Mouse (Mus musculus) CD4-positive, CD25-positive, alpha-beta regulatory T cell, adult 4 months (primary cell): ENCODE data around the gene Olfr603. TPM values are rescaled to one million over a fixed set of nuclear protein-coding genes. Genes with fewer than 3 reads are reported as not detected.
"Not testable (repeated sequence)": the region's sequence is repeated elsewhere in the genome, so short reads cannot be mapped to it uniquely, and the experiment has no call there.

Source experiments
- ATAC-seq: one replicate; pipeline ENCODE4 v1.8.0; 2017
- polyA plus RNA-seq, 2 experiments: library from polyadenylated mRNA; unstranded; fragments of 100-300 nt; shearing (Covaris generic); gene quantifications; one replicate each; pipeline ENCODE4 v1.2.1; 2017

Olfr603 gene
- under 1 TPM in 1 of 2 experiments, not detected in 1; 0.67 TPM for polyA plus RNA-seq

- no peak for ATAC-seq
These were observed at the start of gene Olfr603 for GRCm38 (mm10) chr7:103386077-103386476. Gene Olfr603 (minus strand): TSS chr7:103386177.

- not testable (repeated sequence) for ATAC-seq
These were observed 28.8 kb upstream of the Olfr603 start, which contains the start of gene Usp17lc for GRCm38 (mm10) chr7:103414772-103415171. Gene Usp17lc (plus strand): TSS chr7:103415072.

DNA sequence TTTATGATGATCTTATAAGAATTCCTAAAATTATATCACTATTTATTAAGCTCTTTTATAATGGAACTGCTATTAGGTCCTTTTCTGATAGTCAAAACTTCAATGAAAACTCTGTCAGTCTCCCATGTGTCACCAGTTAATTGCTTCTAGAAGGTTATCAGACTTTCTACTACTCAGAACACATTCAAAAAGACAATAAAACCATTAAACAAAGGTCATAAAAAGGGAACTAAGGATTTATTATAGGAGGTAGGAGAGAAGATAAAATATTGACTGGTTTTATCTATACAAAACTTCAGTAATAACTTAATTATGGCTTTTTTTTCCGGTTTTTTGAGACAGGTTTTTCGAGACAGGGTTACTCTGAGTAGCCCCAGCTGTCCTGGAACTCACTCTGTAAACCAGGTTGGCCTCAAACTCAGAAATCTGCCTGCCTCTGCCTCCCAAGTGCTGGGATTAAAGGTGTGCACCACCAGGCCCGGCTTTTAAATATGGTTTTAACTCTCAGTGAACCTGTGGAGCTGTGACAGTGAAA is 20.6 kb upstream of the Olfr603 start:
- ATAC-seq, result not testable (repeated sequence)

GRCm38 (mm10) chr7:103398981-103399380 is 13.0 kb upstream of the Olfr603 start:
- no peak for ATAC-seq

DNA sequence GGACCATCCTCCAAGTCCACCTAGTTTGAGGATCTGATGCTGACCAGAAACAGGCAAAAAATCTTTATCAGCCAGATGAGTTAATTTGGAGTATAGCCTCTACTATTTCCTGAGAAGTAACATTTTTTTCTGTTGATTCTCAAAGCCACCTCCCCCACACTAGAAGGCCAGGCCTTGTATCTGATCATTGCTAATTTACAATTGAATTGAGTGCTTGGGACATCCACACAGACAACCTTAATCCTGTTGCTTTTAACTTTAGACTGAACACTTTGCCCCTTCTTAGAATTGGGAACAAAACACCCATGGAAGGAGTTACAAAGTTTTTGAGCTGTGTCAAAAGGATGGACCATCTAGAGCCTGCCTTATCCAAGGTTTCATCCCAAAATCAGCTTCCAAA is 11.8 kb upstream of the Olfr603 start:
- no peak for ATAC-seq

DNA sequence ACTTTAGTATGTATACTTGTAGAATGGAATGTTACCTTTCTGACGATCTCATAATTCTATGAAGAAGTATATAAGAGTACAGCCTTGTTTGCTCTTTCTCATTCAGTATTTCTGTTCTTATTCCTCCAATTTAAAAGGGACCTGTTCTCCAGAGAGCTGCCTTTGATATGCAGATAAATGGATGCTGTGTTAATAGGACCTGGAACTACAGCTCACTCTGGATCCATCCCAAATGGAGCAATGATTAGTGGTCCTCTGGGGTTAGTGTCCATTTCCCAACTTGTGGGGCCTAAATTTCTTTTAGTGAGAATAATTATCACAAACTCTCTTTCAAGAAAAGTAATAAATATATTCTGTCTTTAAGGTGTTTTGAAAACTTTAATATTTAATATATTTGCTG is 23.4 kb downstream of the Olfr603 start, which contains the start of gene Olfr601:
Gene Olfr601 (minus strand): TSS at position 101 of the 400 bp plus-strand sequence.
- ATAC-seq, result no peak

- ATAC-seq, result no peak
These were observed 36.4 kb downstream of the Olfr603 start, which contains the start of gene Olfr600 for GRCm38 (mm10) chr7:103349569-103349968. Gene Olfr600 (minus strand): TSS chr7:103349669.

DNA sequence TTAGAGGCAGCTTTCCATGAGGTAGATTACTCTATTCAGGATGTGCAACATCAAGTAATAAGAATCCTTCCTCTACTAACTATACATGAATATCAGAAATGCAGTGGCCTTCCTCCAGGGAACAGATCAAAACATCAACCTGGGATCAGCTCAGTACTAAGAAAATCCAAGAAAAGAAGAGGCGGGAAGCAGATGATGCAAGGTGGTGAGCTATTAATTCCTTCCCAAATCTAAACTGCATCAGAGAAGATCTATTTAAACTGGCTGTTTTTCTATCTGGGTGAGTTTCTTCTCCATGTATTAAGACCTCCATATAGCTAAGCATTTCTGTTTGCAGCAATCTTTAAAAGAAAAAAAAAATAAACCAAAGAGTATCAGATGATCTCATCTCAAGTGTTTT is 50.4 kb downstream of the Olfr603 start, which contains the start of gene Olfr599:
Gene Olfr599 (plus strand): TSS at position 301 of the 400 bp plus-strand sequence.
- ATAC-seq, result no peak

Other genes with a start within 250 kb of the Olfr603 start
- not detected for gene Olfr588-ps1, start 245.3 kb downstream of the Olfr603 start, polyA plus RNA-seq
- gene Olfr589, start 229.8 kb downstream of the Olfr603 start, polyA plus RNA-seq, result not detected
- gene Olfr591, start 207.8 kb downstream of the Olfr603 start, polyA plus RNA-seq, result not detected
- gene Olfr592, start 201.4 kb downstream of the Olfr603 start, polyA plus RNA-seq, result not detected
- gene Olfr593, start 174.3 kb downstream of the Olfr603 start, polyA plus RNA-seq, result not detected
- gene Olfr594, start 169.2 kb downstream of the Olfr603 start, polyA plus RNA-seq, result not detected
- not detected for gene Usp17ld, start 133.7 kb downstream of the Olfr603 start, polyA plus RNA-seq
- not detected for gene Olfr596, start 80.5 kb downstream of the Olfr603 start, polyA plus RNA-seq
- not detected for gene Olfr597, start 69.9 kb downstream of the Olfr603 start, polyA plus RNA-seq
- gene Olfr598, start 62.6 kb downstream of the Olfr603 start, polyA plus RNA-seq, result not detected
- gene Olfr599, start 50.3 kb downstream of the Olfr603 start, polyA plus RNA-seq, result not detected
- gene Olfr600, start 36.5 kb downstream of the Olfr603 start, polyA plus RNA-seq, result not detected
- gene Olfr601, start 23.5 kb downstream of the Olfr603 start, polyA plus RNA-seq, result under 1 TPM in 1 of 2 experiments, not detected in 1; 0.19 TPM
- gene Usp17lc, start 28.9 kb upstream of the Olfr603 start, polyA plus RNA-seq, result not detected
- not detected for gene Olfr605, start 59.3 kb upstream of the Olfr603 start, polyA plus RNA-seq
- gene Olfr606, start 62.9 kb upstream of the Olfr603 start, polyA plus RNA-seq, result not detected
- gene Olfr607, start 78.0 kb upstream of the Olfr603 start, polyA plus RNA-seq, result under 1 TPM in 1 of 2 experiments, not detected in 1; 0.12 TPM
- not detected for gene Olfr608, start 83.7 kb upstream of the Olfr603 start, polyA plus RNA-seq
- gene Olfr609, start 111.9 kb upstream of the Olfr603 start, polyA plus RNA-seq, result not detected
- not detected for gene Olfr610, start 125.9 kb upstream of the Olfr603 start, polyA plus RNA-seq
- not detected for gene Olfr611, start 134.7 kb upstream of the Olfr603 start, polyA plus RNA-seq
- not detected for gene Olfr612, start 156.5 kb upstream of the Olfr603 start, polyA plus RNA-seq
- not detected for gene Olfr613, start 161.9 kb upstream of the Olfr603 start, polyA plus RNA-seq
- not detected for gene Olfr615, start 169.9 kb upstream of the Olfr603 start, polyA plus RNA-seq
- gene Olfr616, start 183.0 kb upstream of the Olfr603 start, polyA plus RNA-seq, result not detected
- gene Olfr617, start 186.9 kb upstream of the Olfr603 start, polyA plus RNA-seq, result not detected
- gene Olfr618, start 203.9 kb upstream of the Olfr603 start, polyA plus RNA-seq, result not detected
- gene Olfr619, start 214.4 kb upstream of the Olfr603 start, polyA plus RNA-seq, result not detected
- 1 to 10 TPM in 1 of 2 experiments, not detected in 1; 1.3 TPM for gene Olfr620, start 226.4 kb upstream of the Olfr603 start, polyA plus RNA-seq